Mouse (Mus musculus): ENCODE measurements around the gene Olfr1423.
"Not testable (repeated sequence)": the region's sequence is repeated elsewhere in the genome, so short reads cannot be mapped to it uniquely, and the experiment has no call there.

The Olfr1423 gene

GRCm38 (mm10) chr19:12041217-12041616, at the start of gene Olfr1423:
TSS of gene Olfr1423 (minus strand) at chr19:12041317.
- DNase-seq = no peak

DNA sequence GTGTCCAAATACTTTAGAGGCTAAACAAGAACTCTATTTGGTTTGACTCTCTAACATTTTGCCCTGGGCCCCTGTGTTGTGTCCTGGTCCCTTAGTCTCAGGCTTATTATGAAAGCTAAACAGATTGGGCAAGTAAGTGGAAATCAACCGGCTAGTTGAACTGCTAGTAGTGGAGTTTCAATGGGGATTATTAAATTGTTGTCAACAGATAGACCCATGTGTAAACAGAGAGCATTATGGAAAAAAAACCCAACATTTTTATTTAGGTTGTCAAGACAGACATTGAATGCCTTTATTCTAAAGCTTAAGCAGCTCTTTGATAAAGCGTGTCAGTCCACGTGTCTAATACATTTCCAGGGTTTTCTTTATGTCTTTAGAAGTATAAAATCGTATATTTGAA, 36.5 kb upstream of the Olfr1423 start, which contains the start of gene Olfr1425:
TSS of gene Olfr1425 (minus strand) at position 101 of the 400 bp plus-strand sequence.
- DNase-seq = not testable (repeated sequence)

- DNase-seq = not testable (repeated sequence)
Measured at GRCm38 (mm10) chr19:12069546-12069945, 28.4 kb upstream of the Olfr1423 start.

GRCm38 (mm10) chr19:12067806-12068205, 26.7 kb upstream of the Olfr1423 start:
- DNase-seq = not testable (repeated sequence)

DNA sequence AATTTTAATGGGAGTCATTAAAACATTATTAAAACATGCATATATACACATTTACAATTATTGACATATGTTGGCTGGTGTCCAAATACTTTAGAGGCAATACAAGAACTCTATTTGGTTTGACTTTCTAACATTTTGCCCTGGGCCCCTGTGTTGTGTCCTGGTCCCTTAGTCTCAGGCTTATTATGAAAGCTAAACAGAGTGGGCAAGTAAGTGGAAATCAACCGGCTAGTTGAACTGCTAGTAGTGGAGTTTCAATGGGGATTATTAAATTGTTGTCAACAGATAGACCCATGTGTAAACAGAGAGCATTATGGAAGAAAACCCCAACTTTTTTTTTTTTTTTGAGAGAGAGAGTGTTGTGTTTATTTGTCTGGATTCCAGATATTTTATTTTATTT, 21.5 kb upstream of the Olfr1423 start, which contains the start of gene Olfr1424:
TSS of gene Olfr1424 (minus strand) at position 101 of the 400 bp plus-strand sequence.
- not testable (repeated sequence) for DNase-seq

DNA sequence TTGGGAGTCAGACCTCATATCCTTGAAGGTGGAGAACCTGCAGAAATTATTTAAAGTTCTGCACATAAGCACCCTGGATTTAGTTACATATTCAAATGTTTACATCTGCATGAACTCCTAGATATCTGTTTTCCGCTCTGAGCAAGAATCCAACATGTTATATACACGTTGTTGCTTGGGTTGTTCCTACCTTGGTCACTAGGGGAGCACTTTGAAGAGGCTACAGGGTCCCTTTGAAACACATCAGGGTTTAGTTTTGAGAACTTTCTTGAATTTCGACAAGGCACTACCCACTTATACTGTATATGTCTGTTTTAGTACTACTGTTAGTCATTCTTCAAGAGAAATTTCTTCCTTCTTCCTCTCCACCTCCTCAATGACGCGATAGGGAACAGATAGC, 2.0 kb upstream of the Olfr1423 start:
- no peak for DNase-seq

DNA sequence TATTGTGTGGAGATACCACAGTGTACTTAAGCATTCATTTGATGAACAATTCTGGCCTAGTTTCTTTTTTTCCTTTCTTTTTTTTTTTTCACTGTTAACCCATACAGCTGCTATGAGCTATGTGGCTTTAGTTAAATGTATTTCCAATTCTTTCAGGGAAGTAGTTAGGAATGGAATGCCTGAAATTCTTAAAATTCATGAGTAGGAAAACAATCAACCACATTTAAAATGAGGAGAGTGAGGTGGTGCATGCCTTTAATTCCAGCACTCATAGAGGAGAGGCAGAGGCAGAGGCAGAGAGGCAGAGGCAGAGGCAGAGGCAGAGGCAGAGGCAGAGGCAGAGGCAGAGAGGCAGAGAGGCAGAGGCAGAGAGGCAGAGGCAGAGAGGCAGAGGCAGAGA, 3.4 kb downstream of the Olfr1423 start:
- no peak for DNase-seq

DNA sequence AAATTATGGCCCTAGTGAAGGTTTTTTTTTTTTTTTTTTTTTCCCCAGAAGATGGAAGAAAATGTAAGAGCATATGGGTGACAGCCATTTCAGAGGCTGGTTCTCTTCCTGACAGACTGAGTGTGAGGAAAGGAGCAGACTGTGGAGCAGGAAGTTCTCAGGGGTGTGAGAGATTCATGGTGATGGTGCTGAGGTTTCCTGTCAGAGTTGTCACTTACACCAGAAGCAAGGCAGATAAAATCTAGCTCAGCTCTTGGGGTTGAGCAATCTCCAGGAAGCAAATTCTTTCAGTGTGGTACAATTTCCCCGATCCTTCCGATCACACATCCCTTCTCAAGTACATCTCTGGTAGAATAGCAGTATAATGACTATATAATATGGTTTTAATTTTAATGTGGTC, 14.5 kb downstream of the Olfr1423 start:
- DNase-seq = no peak

- DNase-seq = no peak
Measured at GRCm38 (mm10) chr19:12025333-12025732, 15.8 kb downstream of the Olfr1423 start.

GRCm38 (mm10) chr19:12024149-12024548, 17.0 kb downstream of the Olfr1423 start:
- no peak for DNase-seq

DNA sequence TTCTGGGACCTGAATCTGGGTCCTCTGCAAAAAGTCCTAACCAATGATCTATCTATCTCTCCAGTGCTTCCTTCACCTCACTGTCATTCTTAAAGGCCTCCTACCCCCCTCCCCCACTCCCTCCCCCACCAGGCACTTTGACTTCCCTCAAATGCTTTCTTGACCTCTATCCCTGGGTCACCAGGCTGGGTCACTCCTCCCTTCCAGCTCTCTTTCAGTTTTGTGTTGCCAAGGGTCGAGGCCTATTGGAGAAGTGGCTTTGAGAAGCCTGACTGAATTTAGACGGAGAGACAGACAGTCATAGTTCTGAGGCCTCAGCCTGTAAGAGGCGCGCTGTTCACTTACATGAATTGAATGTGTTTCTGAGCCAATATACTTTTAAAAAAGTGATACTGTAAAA, 24.9 kb downstream of the Olfr1423 start:
- DNase-seq = no peak

GRCm38 (mm10) chr19:12015708-12016107, 25.4 kb downstream of the Olfr1423 start:
- no peak for DNase-seq

GRCm38 (mm10) chr19:12013228-12013627, 27.9 kb downstream of the Olfr1423 start:
- peak; percentile 45 for DNase-seq

DNA sequence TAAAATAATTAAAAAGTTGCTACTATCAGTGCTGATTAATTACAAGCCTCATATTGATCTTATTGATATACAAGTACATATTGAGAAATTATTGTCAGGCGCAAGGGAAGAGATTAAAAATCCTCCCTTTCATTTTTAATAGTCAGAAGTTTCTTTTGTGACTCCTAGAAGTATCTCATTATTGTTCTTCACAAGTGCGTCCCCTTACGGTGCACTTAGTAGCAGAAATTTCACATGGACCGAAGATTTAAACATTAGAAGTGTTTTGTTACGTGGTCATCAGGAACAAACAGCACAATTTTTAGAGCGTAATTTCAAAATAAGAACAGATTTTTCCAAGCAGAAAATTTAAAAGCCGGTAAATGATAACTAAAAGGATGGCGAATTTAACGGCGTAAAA, 28.5 kb downstream of the Olfr1423 start:
- no peak for DNase-seq

DNA sequence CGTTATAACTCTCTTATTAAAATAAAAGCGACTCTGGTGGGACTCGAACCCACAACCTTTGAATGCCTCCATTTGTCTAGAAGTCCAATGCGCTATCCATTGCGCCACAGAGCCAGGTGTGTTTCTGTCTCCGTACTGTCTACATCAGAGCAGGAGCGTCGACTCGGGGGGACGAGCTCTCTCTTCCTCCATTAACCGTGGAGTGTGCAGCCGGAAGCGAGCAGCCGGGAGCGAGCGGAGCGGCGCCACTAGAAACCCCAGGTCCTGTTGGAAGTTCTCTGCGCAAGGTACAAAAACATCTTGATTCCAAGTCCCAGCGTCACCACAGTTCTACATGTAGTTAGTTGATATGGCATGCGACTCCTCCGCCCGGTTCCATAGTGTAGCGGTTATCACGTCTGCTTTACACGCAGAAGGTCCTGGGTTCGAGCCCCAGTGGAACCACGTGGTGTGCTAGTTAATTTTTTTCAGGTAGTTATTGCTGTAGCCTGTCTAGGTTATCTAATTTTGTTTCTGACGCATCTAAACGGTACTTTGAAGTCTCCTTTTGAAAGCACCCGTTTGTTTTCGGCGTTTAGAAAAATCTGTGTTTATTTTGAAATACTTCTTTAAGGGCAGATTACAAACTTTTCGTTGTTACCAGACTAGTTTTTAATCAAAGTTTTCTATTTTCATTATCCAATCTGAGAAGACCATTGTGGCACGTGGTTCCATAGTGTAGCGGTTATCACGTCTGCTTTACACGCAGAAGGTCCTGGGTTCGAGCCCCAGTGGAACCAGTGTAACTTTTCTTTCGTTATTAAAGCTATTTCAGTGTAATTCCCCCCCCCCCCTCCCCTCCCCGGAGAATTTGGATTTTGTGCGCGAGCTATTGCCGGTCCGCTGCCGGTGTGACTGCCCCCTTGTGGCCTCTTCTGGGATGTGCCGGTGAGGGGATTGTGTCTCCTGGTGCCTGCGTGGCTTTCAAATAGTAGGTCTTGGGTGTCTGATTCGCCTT, 29.3 kb downstream of the Olfr1423 start:
- peak; percentile 87 for DNase-seq

DNA sequence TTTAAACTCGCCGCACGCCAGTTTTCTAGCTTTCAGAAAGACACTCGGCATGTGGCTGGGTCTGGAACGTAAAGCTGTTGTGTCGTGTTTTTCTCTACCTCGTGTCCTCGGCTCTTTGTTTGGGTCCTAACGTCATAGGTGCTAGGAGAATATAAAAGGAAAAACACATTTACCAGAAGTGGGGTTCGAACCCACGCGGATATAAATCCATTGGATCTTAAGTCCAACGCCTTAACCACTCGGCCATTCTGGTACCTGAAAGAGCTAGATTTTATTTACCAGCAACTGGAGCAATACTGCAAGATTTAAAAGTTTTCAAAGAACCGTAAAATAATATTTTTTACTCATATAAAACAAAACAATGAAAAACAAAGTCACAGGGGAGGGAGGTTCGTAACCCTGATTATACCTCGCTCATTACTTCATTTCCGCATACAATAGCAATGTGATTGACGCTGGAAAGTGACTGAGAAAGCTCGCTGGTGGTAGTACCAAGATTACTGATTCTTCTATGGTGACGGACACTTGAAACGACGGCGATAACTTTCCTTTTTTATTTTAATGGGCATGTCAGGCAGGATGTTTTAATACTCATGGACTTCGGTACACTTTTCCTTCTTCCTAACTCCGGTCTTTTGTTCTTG, 30.1 kb downstream of the Olfr1423 start:
- peak; percentile 67 for DNase-seq

DNA sequence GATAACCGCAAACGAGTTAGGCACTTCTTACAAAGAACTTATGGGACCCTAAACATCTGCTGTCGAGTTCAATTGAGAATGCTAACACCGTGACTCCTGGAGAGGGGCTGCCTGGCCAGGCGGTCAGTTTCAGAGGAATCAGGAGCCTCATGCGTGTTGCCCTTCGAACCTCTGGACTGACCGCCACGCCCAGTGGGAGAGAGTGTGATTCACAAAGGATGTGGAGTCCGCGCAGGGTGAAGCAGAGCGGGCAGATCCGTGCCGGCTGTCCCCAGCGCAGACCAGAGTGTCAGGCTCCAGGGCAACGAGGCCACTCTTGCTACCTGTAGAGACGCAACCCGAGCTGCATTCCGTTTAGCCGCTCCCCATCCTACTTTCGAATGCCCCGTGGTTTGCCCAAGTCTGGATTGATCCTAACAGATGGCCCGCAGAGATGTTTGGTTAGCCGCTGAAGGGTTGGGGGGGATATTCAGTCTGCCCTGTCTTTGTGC, 30.8 kb downstream of the Olfr1423 start:
- peak; percentile 40 for DNase-seq

DNA sequence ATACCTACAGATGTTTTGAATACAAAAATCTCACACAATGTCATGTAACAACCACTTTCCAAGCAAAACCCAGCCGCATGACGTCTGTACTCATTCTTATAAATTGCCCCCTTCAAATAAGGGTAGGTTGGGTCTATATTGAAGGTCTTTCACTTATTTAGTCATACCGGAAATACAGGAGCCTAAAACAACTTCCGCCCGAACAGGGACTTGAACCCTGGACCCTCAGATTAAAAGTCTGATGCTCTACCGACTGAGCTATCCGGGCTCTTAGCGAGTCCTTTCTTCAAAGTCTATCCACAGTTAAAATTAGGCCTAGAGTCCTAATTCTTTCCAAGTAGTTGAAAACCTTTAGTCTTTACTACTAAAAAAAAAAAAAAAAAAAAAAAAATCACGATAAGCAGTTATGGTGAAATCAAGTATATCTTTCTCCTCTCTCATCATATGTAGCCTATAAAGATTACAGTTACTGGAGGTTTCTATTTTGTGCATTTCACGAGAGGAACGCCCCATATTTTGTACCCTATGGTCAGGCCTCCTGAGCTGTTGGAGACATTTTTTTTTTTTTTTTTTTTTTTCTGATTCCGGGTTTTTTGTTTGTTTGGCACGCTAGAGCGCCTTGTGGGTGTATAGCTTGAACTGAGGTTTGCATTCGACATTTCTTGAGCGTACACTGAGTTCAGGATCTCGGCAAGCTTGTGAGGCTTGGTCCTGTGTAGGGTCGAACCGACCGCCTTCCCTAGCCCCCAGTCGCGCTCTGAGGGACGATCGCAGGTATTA, 31.4 kb downstream of the Olfr1423 start:
- DNase-seq = no peak

GRCm38 (mm10) chr19:12008410-12009380, 32.4 kb downstream of the Olfr1423 start:
- no peak for DNase-seq

- DNase-seq = no peak
Measured at GRCm38 (mm10) chr19:12007105-12007931, 33.8 kb downstream of the Olfr1423 start.
